Mouse (Mus musculus): ENCODE data around the gene Atp4b. TPM values are rescaled to one million over a fixed set of nuclear protein-coding genes. Genes with fewer than 3 reads are reported as not detected.

Gene Atp4b
- polyA plus RNA-seq, 1 experiment from 2014 or later, result not detected

GRCm38 (mm10) chr8:13381630-13382029, 15.0 kb downstream of the Atp4b start:
- H3K9ac ChIP-seq (replicated peaks), result no peak overlapping the region
- no peaks in the 10 kb centered on the region for H3K9me3 ChIP-seq
- H3K4me1 ChIP-seq (replicated peaks), result no peaks in the 10 kb centered on the region
- H3K4me3 ChIP-seq (replicated peaks), result no peak overlapping the region
- H3K4me2 ChIP-seq (replicated peaks), result no peak overlapping the region
- H3K36me3 ChIP-seq, result peaks cover 35% of the 10 kb centered on the region
- H3K27ac ChIP-seq, result no peak overlapping the region
- no peaks in the 10 kb centered on the region for H3K27me3 ChIP-seq
- ATAC-seq, result no peak
- WGBS, result 89% methylated on average over 7 of the region's 7 CpGs

- Histone ChIP-seq H3K9ac (replicated peaks) (no peak overlapping the region), H3K36me3 (peaks cover 90% of the 10 kb centered on the region), H3K4me1 (replicated peaks) (no peaks in the 10 kb centered on the region), H3K4me3 (replicated peaks) (no peak overlapping the region), H3K9me3 (no peaks in the 10 kb centered on the region), H3K27ac (no peak overlapping the region), H3K27me3 (no peaks in the 10 kb centered on the region), H3K4me2 (replicated peaks) (no peak overlapping the region)
- no peak for ATAC-seq
- WGBS, result 93% methylated on average over 8 of the region's 8 CpGs
Observed at GRCm38 (mm10) chr8:13373151-13373662, 23.4 kb downstream of the Atp4b start.

- Histone ChIP-seq H3K36me3 (peaks cover 95% of the 10 kb centered on the region), H3K27ac (no peak overlapping the region), H3K4me3 (replicated peaks) (no peak overlapping the region), H3K27me3 (no peaks in the 10 kb centered on the region), H3K9ac (replicated peaks) (no peak overlapping the region), H3K4me2 (replicated peaks) (no peak overlapping the region), H3K9me3 (no peaks in the 10 kb centered on the region), H3K4me1 (replicated peaks) (no peaks in the 10 kb centered on the region)
- ATAC-seq, result no peak
- 97% methylated on average over 6 of the region's 6 CpGs for WGBS
Observed at GRCm38 (mm10) chr8:13361865-13362264, 34.8 kb downstream of the Atp4b start.

- no peak for ATAC-seq
- no peak overlapping the region for H3K27ac ChIP-seq
- WGBS, result 95% methylated on average over 7 of the region's 7 CpGs
- no peak overlapping the region for H3K4me2 ChIP-seq (replicated peaks)
- no peak overlapping the region for H3K9ac ChIP-seq (replicated peaks)
- H3K9me3 ChIP-seq, result no peaks in the 10 kb centered on the region
- peaks cover 95% of the 10 kb centered on the region for H3K36me3 ChIP-seq
- H3K27me3 ChIP-seq, result no peaks in the 10 kb centered on the region
- H3K4me3 ChIP-seq (replicated peaks), result no peak overlapping the region
- H3K4me1 ChIP-seq (replicated peaks), result no peaks in the 10 kb centered on the region
Observed at GRCm38 (mm10) chr8:13360213-13360612, 36.4 kb downstream of the Atp4b start.

- no peak for ATAC-seq
- H3K4me2 ChIP-seq (replicated peaks), result no peak overlapping the region
- no peaks in the 10 kb centered on the region for H3K27me3 ChIP-seq
- H3K4me1 ChIP-seq (replicated peaks), result no peaks in the 10 kb centered on the region
- H3K36me3 ChIP-seq, result peaks cover 92% of the 10 kb centered on the region
- no peak overlapping the region for H3K27ac ChIP-seq
- H3K9ac ChIP-seq (replicated peaks), result no peak overlapping the region
- WGBS, result 88% methylated on average over 10 of the region's 10 CpGs
- H3K9me3 ChIP-seq, result no peaks in the 10 kb centered on the region
- H3K4me3 ChIP-seq (replicated peaks), result no peak overlapping the region
Observed at GRCm38 (mm10) chr8:13356681-13357080, 39.9 kb downstream of the Atp4b start.

GRCm38 (mm10) chr8:13356221-13356620, 40.4 kb downstream of the Atp4b start:
- WGBS, result 91% methylated on average over 6 of the region's 6 CpGs
- no peak for ATAC-seq

GRCm38 (mm10) chr8:13353883-13354282, 42.7 kb downstream of the Atp4b start:
- Histone ChIP-seq H3K36me3 (peaks cover 92% of the 10 kb centered on the region), H3K27ac (no peak overlapping the region), H3K4me2 (replicated peaks) (no peak overlapping the region), H3K27me3 (no peaks in the 10 kb centered on the region), H3K4me1 (replicated peaks) (no peaks in the 10 kb centered on the region), H3K9ac (replicated peaks) (no peak overlapping the region), H3K4me3 (replicated peaks) (no peak overlapping the region), H3K9me3 (no peaks in the 10 kb centered on the region)
- 92% methylated on average over 4 of the region's 4 CpGs for WGBS
- no peak for ATAC-seq

More at GRCm38 (mm10) chr8:13356221-13356620, 40.4 kb downstream of the Atp4b start:
- no peak overlapping the region for H3K4me3 ChIP-seq (replicated peaks)
- H3K36me3 ChIP-seq, result peaks cover 92% of the 10 kb centered on the region
- H3K9ac ChIP-seq (replicated peaks), result no peak overlapping the region
- H3K9me3 ChIP-seq, result no peaks in the 10 kb centered on the region
- H3K27me3 ChIP-seq, result no peaks in the 10 kb centered on the region
- no peaks in the 10 kb centered on the region for H3K4me1 ChIP-seq (replicated peaks)
- no peak overlapping the region for H3K4me2 ChIP-seq (replicated peaks)
- no peak overlapping the region for H3K27ac ChIP-seq

- Histone ChIP-seq H3K9ac (replicated peaks) (no peak overlapping the region), H3K36me3 (peaks cover 91% of the 10 kb centered on the region), H3K4me1 (replicated peaks) (no peaks in the 10 kb centered on the region), H3K9me3 (no peaks in the 10 kb centered on the region), H3K27me3 (no peaks in the 10 kb centered on the region), H3K4me2 (replicated peaks) (no peak overlapping the region), H3K27ac (no peak overlapping the region), H3K4me3 (replicated peaks) (no peak overlapping the region)
- ATAC-seq, result no peak
- WGBS, result 79% methylated on average over 9 of the region's 9 CpGs
Observed at GRCm38 (mm10) chr8:13353155-13353833, 43.3 kb downstream of the Atp4b start.

- Histone ChIP-seq H3K4me3 (replicated peaks) (no peak overlapping the region), H3K4me1 (replicated peaks) (no peaks in the 10 kb centered on the region), H3K27me3 (no peaks in the 10 kb centered on the region), H3K4me2 (replicated peaks) (no peak overlapping the region), H3K9me3 (no peaks in the 10 kb centered on the region), H3K9ac (replicated peaks) (no peak overlapping the region), H3K27ac (no peak overlapping the region), H3K36me3 (peaks cover 91% of the 10 kb centered on the region)
- WGBS, result 90% methylated on average over 8 of the region's 8 CpGs
- ATAC-seq, result no peak
Observed at GRCm38 (mm10) chr8:13352601-13353000, 44.0 kb downstream of the Atp4b start.

- H3K27ac ChIP-seq, result no peak overlapping the region
- H3K9ac ChIP-seq (replicated peaks), result no peak overlapping the region
- no peaks in the 10 kb centered on the region for H3K4me1 ChIP-seq (replicated peaks)
- H3K36me3 ChIP-seq, result peaks cover 91% of the 10 kb centered on the region
- H3K9me3 ChIP-seq, result no peaks in the 10 kb centered on the region
- WGBS, result 89% methylated on average over 5 of the region's 5 CpGs
- H3K4me2 ChIP-seq (replicated peaks), result no peak overlapping the region
- no peaks in the 10 kb centered on the region for H3K27me3 ChIP-seq
- no peak overlapping the region for H3K4me3 ChIP-seq (replicated peaks)
- ATAC-seq, result no peak
Observed at GRCm38 (mm10) chr8:13351593-13351992, 45.0 kb downstream of the Atp4b start.

GRCm38 (mm10) chr8:13350052-13350451, 46.6 kb downstream of the Atp4b start:
- no peak for ATAC-seq
- Histone ChIP-seq H3K9ac (replicated peaks) (no peak overlapping the region), H3K27ac (no peak overlapping the region), H3K9me3 (no peaks in the 10 kb centered on the region), H3K4me2 (replicated peaks) (no peak overlapping the region), H3K36me3 (peaks cover 91% of the 10 kb centered on the region), H3K4me3 (replicated peaks) (no peak overlapping the region), H3K4me1 (replicated peaks) (no peaks in the 10 kb centered on the region), H3K27me3 (no peaks in the 10 kb centered on the region)
- 90% methylated on average over 7 of the region's 7 CpGs for WGBS

- peaks cover 23% of the 10 kb centered on the region for H3K4me1 ChIP-seq (replicated peaks)
- ATAC-seq, result no peak
- H3K9ac ChIP-seq (replicated peaks), result no peak overlapping the region
- no peaks in the 10 kb centered on the region for H3K9me3 ChIP-seq
- H3K36me3 ChIP-seq, result peaks cover 78% of the 10 kb centered on the region
- no peak overlapping the region for H3K4me2 ChIP-seq (replicated peaks)
- WGBS, result 95% methylated on average over 4 of the region's 4 CpGs
- H3K27ac ChIP-seq, result no peak overlapping the region
- no peak overlapping the region for H3K4me3 ChIP-seq (replicated peaks)
- H3K27me3 ChIP-seq, result no peaks in the 10 kb centered on the region
Observed at GRCm38 (mm10) chr8:13343134-13343533, 53.5 kb downstream of the Atp4b start.

- H3K27ac ChIP-seq, result no peak overlapping the region
- ATAC-seq, result no peak
- H3K4me3 ChIP-seq (replicated peaks), result no peak overlapping the region
- peaks cover 26% of the 10 kb centered on the region for H3K4me1 ChIP-seq (replicated peaks)
- peaks cover 70% of the 10 kb centered on the region for H3K36me3 ChIP-seq
- WGBS, result 89% methylated on average over 2 of the region's 2 CpGs
- no peak overlapping the region for H3K4me2 ChIP-seq (replicated peaks)
- H3K9me3 ChIP-seq, result no peaks in the 10 kb centered on the region
- no peaks in the 10 kb centered on the region for H3K27me3 ChIP-seq
- H3K9ac ChIP-seq (replicated peaks), result no peak overlapping the region
Observed at GRCm38 (mm10) chr8:13342340-13342739, 54.3 kb downstream of the Atp4b start.
